Mouse (Mus musculus): ENCODE data around the gene Katna1. TPM values are rescaled to one million over a fixed set of nuclear protein-coding genes. Genes with fewer than 3 reads are reported as not detected.

Gene Katna1
- polyA plus RNA-seq (2015; fragmentation: Nextera tagmentation; extraction: Ambion mirVana) = 30.8 and 32.2 TPM in 2 replicates

GRCm38 (mm10) chr10:7725751-7726500, at the start of gene Katna1:
Katna1 (plus strand) TSS chr10:7726000.
- H3K9ac ChIP-seq = peak within 1 kb of the TSS; percentile 91
- no peaks in the 10 kb centered on the region for H3K9me3 ChIP-seq
- peak within 1 kb of the TSS; percentile 94 for H3K4me2 ChIP-seq
- no peaks in the 10 kb centered on the region for H3K36me3 ChIP-seq
- ATAC-seq (ENCODE audit: extremely low read depth, insufficient number of reproducible peaks, low FRiP score, low TSS enrichment) = peak; percentile 99
- under 1% methylated on average over 49 of the region's 49 CpGs for WGBS
- H3K27ac ChIP-seq (replicated peaks) = peak within 1 kb of the TSS; percentile 71
- H3K27me3 ChIP-seq (replicated peaks) = no peaks in the 10 kb centered on the region
- H3K4me3 ChIP-seq = peak within 1 kb of the TSS; percentile 75
- peaks cover 17% of the 10 kb centered on the region for H3K4me1 ChIP-seq

GRCm38 (mm10) chr10:7680731-7681301, 45.0 kb upstream of the Katna1 start, which contains the start of the genes Pcmt1 and Lats1:
Pcmt1 (minus strand) TSS chr10:7681136.
Lats1 (plus strand) TSS chr10:7681214.
- peaks cover 49% of the 10 kb centered on the region for H3K4me1 ChIP-seq
- peak within 1 kb of the TSS; percentile 98 for H3K27ac ChIP-seq (replicated peaks)
- peaks cover 39% of the 10 kb centered on the region for H3K36me3 ChIP-seq
- H3K4me2 ChIP-seq = peak within 1 kb of the TSS; percentile 87
- H3K4me3 ChIP-seq = peak within 1 kb of the TSS; percentile 95
- peak within 1 kb of the TSS; percentile 100 for H3K9ac ChIP-seq
- H3K27me3 ChIP-seq (replicated peaks) = no peaks in the 10 kb centered on the region
- no peaks in the 10 kb centered on the region for H3K9me3 ChIP-seq
- ATAC-seq (ENCODE audit: extremely low read depth, insufficient number of reproducible peaks, low FRiP score, low TSS enrichment) = peak; percentile 66
- under 1% methylated on average over 63 of the region's 65 CpGs for WGBS

- Histone ChIP-seq H3K4me2 (peak overlapping the region; percentile 87), H3K9ac (peak overlapping the region; percentile 100), H3K36me3 (peaks cover 32% of the 10 kb centered on the region), H3K27ac (replicated peaks) (peak overlapping the region; percentile 98), H3K4me1 (peaks cover 54% of the 10 kb centered on the region), H3K4me3 (peak overlapping the region; percentile 95), H3K27me3 (replicated peaks) (no peaks in the 10 kb centered on the region), H3K9me3 (no peaks in the 10 kb centered on the region)
- WGBS = under 1% methylated on average over 62 of the region's 64 CpGs
- peak; percentile 86 for ATAC-seq (ENCODE audit: extremely low read depth, insufficient number of reproducible peaks, low FRiP score, low TSS enrichment)
Measured at GRCm38 (mm10) chr10:7681343-7682025, 44.3 kb upstream of the Katna1 start.

- ATAC-seq (ENCODE audit: extremely low read depth, insufficient number of reproducible peaks, low FRiP score, low TSS enrichment) = no peak
- no peaks in the 10 kb centered on the region for H3K9me3 ChIP-seq
- 50% methylated on average over 3 of the region's 3 CpGs for WGBS
Measured at GRCm38 (mm10) chr10:7682249-7682648, 43.6 kb upstream of the Katna1 start.

GRCm38 (mm10) chr10:7686902-7687301, 38.9 kb upstream of the Katna1 start:
- no peak overlapping the region for H3K9ac ChIP-seq
- H3K4me1 ChIP-seq = peaks cover 54% of the 10 kb centered on the region
- no peaks in the 10 kb centered on the region for H3K9me3 ChIP-seq
- WGBS = 77% methylated on average over 6 of the region's 6 CpGs
- no peaks in the 10 kb centered on the region for H3K27me3 ChIP-seq (replicated peaks)
- H3K27ac ChIP-seq (replicated peaks) = no peak overlapping the region
- no peak overlapping the region for H3K4me2 ChIP-seq
- no peak for ATAC-seq (ENCODE audit: extremely low read depth, insufficient number of reproducible peaks, low FRiP score, low TSS enrichment)
- no peak overlapping the region for H3K4me3 ChIP-seq
- peaks cover 17% of the 10 kb centered on the region for H3K36me3 ChIP-seq

More at GRCm38 (mm10) chr10:7682249-7682648, 43.6 kb upstream of the Katna1 start:
- Histone ChIP-seq H3K4me2 (peak overlapping the region; percentile 87), H3K36me3 (peaks cover 28% of the 10 kb centered on the region), H3K9ac (peak overlapping the region; percentile 100), H3K4me1 (peaks cover 61% of the 10 kb centered on the region), H3K27ac (replicated peaks) (peak overlapping the region; percentile 98; the same call in 1 of the 2 replicates), H3K27me3 (replicated peaks) (no peaks in the 10 kb centered on the region), H3K4me3 (peak overlapping the region; percentile 95)

GRCm38 (mm10) chr10:7695286-7695685, 30.5 kb upstream of the Katna1 start:
- H3K36me3 ChIP-seq = peaks cover 89% of the 10 kb centered on the region
- H3K27me3 ChIP-seq (replicated peaks) = no peaks in the 10 kb centered on the region
- H3K27ac ChIP-seq (replicated peaks) = no peak overlapping the region
- ATAC-seq (ENCODE audit: extremely low read depth, insufficient number of reproducible peaks, low FRiP score, low TSS enrichment) = no peak
- H3K9me3 ChIP-seq = no peaks in the 10 kb centered on the region
- no peak overlapping the region for H3K9ac ChIP-seq
- no peaks in the 10 kb centered on the region for H3K4me1 ChIP-seq
- H3K4me3 ChIP-seq = no peak overlapping the region
- H3K4me2 ChIP-seq = no peak overlapping the region

GRCm38 (mm10) chr10:7700120-7700519, 25.7 kb upstream of the Katna1 start:
- WGBS = 72% methylated on average over 3 of the region's 3 CpGs
- ATAC-seq (ENCODE audit: extremely low read depth, insufficient number of reproducible peaks, low FRiP score, low TSS enrichment) = no peak

GRCm38 (mm10) chr10:7702586-7702985, 23.2 kb upstream of the Katna1 start:
- Histone ChIP-seq H3K4me1 (no peaks in the 10 kb centered on the region), H3K4me3 (no peak overlapping the region), H3K36me3 (peaks cover 95% of the 10 kb centered on the region), H3K9ac (0 out of 2 replicates have a peak overlapping the region, but pooled peaks have one; percentile 10), H3K4me2 (no peak overlapping the region), H3K27me3 (replicated peaks) (no peaks in the 10 kb centered on the region), H3K9me3 (no peaks in the 10 kb centered on the region), H3K27ac (replicated peaks) (0 out of 2 replicates have a peak overlapping the region, but pooled peaks have one; percentile 12)
- WGBS = 87% methylated on average over 6 of the region's 6 CpGs
- no peak for ATAC-seq (ENCODE audit: extremely low read depth, insufficient number of reproducible peaks, low FRiP score, low TSS enrichment)

More at GRCm38 (mm10) chr10:7700120-7700519, 25.7 kb upstream of the Katna1 start:
- Histone ChIP-seq H3K9me3 (no peaks in the 10 kb centered on the region), H3K4me3 (no peak overlapping the region), H3K27me3 (replicated peaks) (no peaks in the 10 kb centered on the region), H3K9ac (no peak overlapping the region), H3K27ac (replicated peaks) (no peak overlapping the region), H3K4me1 (no peaks in the 10 kb centered on the region), H3K4me2 (no peak overlapping the region), H3K36me3 (peaks cover 95% of the 10 kb centered on the region)

- H3K27me3 ChIP-seq (replicated peaks) = no peaks in the 10 kb centered on the region
- ATAC-seq (ENCODE audit: extremely low read depth, insufficient number of reproducible peaks, low FRiP score, low TSS enrichment) = no peak
- H3K4me2 ChIP-seq = no peak overlapping the region
- H3K36me3 ChIP-seq = peaks cover 90% of the 10 kb centered on the region
- H3K4me3 ChIP-seq = no peak overlapping the region
- no peak overlapping the region for H3K27ac ChIP-seq (replicated peaks)
- H3K9ac ChIP-seq = no peak overlapping the region
- no peaks in the 10 kb centered on the region for H3K9me3 ChIP-seq
- WGBS = 87% methylated on average over 5 of the region's 5 CpGs
- no peaks in the 10 kb centered on the region for H3K4me1 ChIP-seq
Measured at GRCm38 (mm10) chr10:7710121-7710520, 15.7 kb upstream of the Katna1 start.

- no peak overlapping the region for H3K4me2 ChIP-seq
- ATAC-seq (ENCODE audit: extremely low read depth, insufficient number of reproducible peaks, low FRiP score, low TSS enrichment) = no peak
- H3K9ac ChIP-seq = no peak overlapping the region
- no peak overlapping the region for H3K27ac ChIP-seq (replicated peaks)
- H3K4me3 ChIP-seq = no peak overlapping the region
- WGBS = 85% methylated on average over 13 of the region's 13 CpGs
- H3K36me3 ChIP-seq = peaks cover 84% of the 10 kb centered on the region
- H3K27me3 ChIP-seq (replicated peaks) = no peaks in the 10 kb centered on the region
- H3K9me3 ChIP-seq = no peaks in the 10 kb centered on the region
- no peaks in the 10 kb centered on the region for H3K4me1 ChIP-seq
Measured at GRCm38 (mm10) chr10:7712506-7712905, 13.3 kb upstream of the Katna1 start.

- Histone ChIP-seq H3K27me3 (replicated peaks) (no peaks in the 10 kb centered on the region), H3K4me1 (no peaks in the 10 kb centered on the region), H3K36me3 (peaks cover 72% of the 10 kb centered on the region), H3K9ac (no peak overlapping the region), H3K9me3 (no peaks in the 10 kb centered on the region), H3K4me2 (no peak overlapping the region), H3K27ac (replicated peaks) (no peak overlapping the region), H3K4me3 (no peak overlapping the region)
- ATAC-seq (ENCODE audit: extremely low read depth, insufficient number of reproducible peaks, low FRiP score, low TSS enrichment) = no peak
- 78% methylated on average over 7 of the region's 7 CpGs for WGBS
Measured at GRCm38 (mm10) chr10:7715056-7715455, 10.7 kb upstream of the Katna1 start.

All from heart, embryonic 13.5 days (tissue).